ENCODE assay signal across 10 mouse cellular contexts in genomic region chr10:42071404-42072024, GRCm38 (mm10). TPM values are rescaled to one million over a fixed set of nuclear protein-coding genes. Genes with fewer than 3 reads are reported as not detected.
A peak's percentile ranks its signal among the peaks of the same experiment; 100 is the strongest.
DNase-seq lines count a peak whose midpoint lies in the region; ATAC-seq and TF ChIP-seq lines count a peak whose summit lies in the region.
"Had no signal": no experiment of that assay in that cellular context is flagged by ENCODE, and none has a peak within 500 bp of the region (broad histone marks: within the 10 kb centered on the region; RNA-seq: fewer than 3 reads in every experiment).

No protein-coding gene starts in this region.

- H3K36me3 ChIP-seq in neural tube, embryonic 12.5 days = no peaks in the 10 kb centered on the region
- no peaks in the 10 kb centered on the region for H3K36me3 ChIP-seq in neural tube, embryonic 15.5 days
- no peaks in the 10 kb centered on the region for H3K36me3 ChIP-seq in forebrain, embryonic 11.5 days (ENCODE audit: control insufficient read depth, insufficient read depth, low read length)
- no peaks in the 10 kb centered on the region for H3K36me3 ChIP-seq in limb, embryonic 10.5 days
- H3K36me3 ChIP-seq in neural tube, embryonic 14.5 days (ENCODE audit: control insufficient read depth, insufficient read depth, low read length) = no peaks in the 10 kb centered on the region
- H3K36me3 ChIP-seq in stomach, postnatal 0 days (ENCODE audit: control insufficient read depth, insufficient read depth, low read length) = no peaks in the 10 kb centered on the region

- no peak for TF ChIP-seq CTCF in stomach, postnatal 0 days (IDR thresholded peaks at IDR 0.05; ENCODE audit: low read depth)

- 45% methylated on average over 7 of the region's 8 CpGs for WGBS in neural tube, embryonic 12.5 days
- WGBS in neural tube, embryonic 15.5 days = 32% methylated on average over 8 of the region's 8 CpGs
- WGBS in forebrain, embryonic 11.5 days = 18% methylated on average over 8 of the region's 8 CpGs
- WGBS in limb, embryonic 10.5 days = 38% methylated on average over 8 of the region's 8 CpGs
- 36% methylated on average over 8 of the region's 8 CpGs for WGBS in neural tube, embryonic 14.5 days
- WGBS in stomach, postnatal 0 days = 41% methylated on average over 8 of the region's 8 CpGs

- no peak overlapping the region for H3K27ac ChIP-seq in neural tube, embryonic 12.5 days
- no peak overlapping the region for H3K27ac ChIP-seq in neural tube, embryonic 15.5 days (replicated peaks)
- H3K27ac ChIP-seq in forebrain, embryonic 11.5 days (ENCODE audit: low read depth, low read length) = no peak overlapping the region
- peak overlapping the region; percentile 36; the same call in 1 of the 2 replicates for H3K27ac ChIP-seq in limb, embryonic 10.5 days
- H3K27ac ChIP-seq in neural tube, embryonic 14.5 days (ENCODE audit: low read depth, low read length) = no peak overlapping the region
- H3K27ac ChIP-seq in stomach, postnatal 0 days (replicated peaks) = no peak overlapping the region

- no peaks in the 10 kb centered on the region for H3K27me3 ChIP-seq in neural tube, embryonic 12.5 days (replicated peaks)
- H3K27me3 ChIP-seq in neural tube, embryonic 15.5 days (replicated peaks) = no peaks in the 10 kb centered on the region
- no peaks in the 10 kb centered on the region for H3K27me3 ChIP-seq in forebrain, embryonic 11.5 days (ENCODE audit: control insufficient read depth, insufficient read depth, low read length)
- no peaks in the 10 kb centered on the region for H3K27me3 ChIP-seq in limb, embryonic 10.5 days (ENCODE audit: low read depth, poor library complexity, severe bottlenecking)
- H3K27me3 ChIP-seq in neural tube, embryonic 14.5 days (ENCODE audit: control insufficient read depth, insufficient read depth, low read length) = no peaks in the 10 kb centered on the region
- H3K27me3 ChIP-seq in stomach, postnatal 0 days (ENCODE audit: control insufficient read depth, insufficient read depth, low read length) = no peaks in the 10 kb centered on the region

- DNase-seq in forebrain, embryonic 11.5 days (ENCODE audit: low spot score) = peak; percentile 53
- no peak for DNase-seq in limb, embryonic 10.5 days (ENCODE audit: low spot score)
- DNase-seq in layer of hippocampus, adult 8-10 months (ENCODE audit: low spot score in 2 of 2) = no peak
- DNase-seq in B cell, adult 2 months = no peak
- DNase-seq in stomach, postnatal 0 days (ENCODE audit: low spot score) = no peak
- DNase-seq: kidney, postnatal 4 days had no signal

- peaks cover 15% of the 10 kb centered on the region for H3K4me1 ChIP-seq in neural tube, embryonic 12.5 days
- H3K4me1 ChIP-seq in neural tube, embryonic 15.5 days = peaks cover 11% of the 10 kb centered on the region
- peaks cover 11% of the 10 kb centered on the region; the same call in 1 of the 2 replicates for H3K4me1 ChIP-seq in forebrain, embryonic 11.5 days (replicated peaks; ENCODE audit: control insufficient read depth, insufficient read depth, low read length)
- peaks cover 33% of the 10 kb centered on the region for H3K4me1 ChIP-seq in limb, embryonic 10.5 days
- H3K4me1 ChIP-seq in neural tube, embryonic 14.5 days (ENCODE audit: control insufficient read depth, insufficient read depth, low read length) = no peaks in the 10 kb centered on the region
- no peaks in the 10 kb centered on the region for H3K4me1 ChIP-seq in stomach, postnatal 0 days (replicated peaks; ENCODE audit: control insufficient read depth, insufficient read depth)

- no peak overlapping the region for H3K9ac ChIP-seq in neural tube, embryonic 12.5 days
- no peak overlapping the region for H3K9ac ChIP-seq in neural tube, embryonic 15.5 days (replicated peaks)
- no peak overlapping the region for H3K9ac ChIP-seq in forebrain, embryonic 11.5 days (ENCODE audit: low read length)
- no peak overlapping the region for H3K9ac ChIP-seq in neural tube, embryonic 14.5 days (replicated peaks; ENCODE audit: low read depth, low read length)
- no peak overlapping the region for H3K9ac ChIP-seq in stomach, postnatal 0 days (ENCODE audit: low read length)

- ATAC-seq in neural tube, embryonic 12.5 days (ENCODE audit: low FRiP score, low read depth) = peak; percentile 64
- ATAC-seq in neural tube, embryonic 15.5 days (ENCODE audit: low FRiP score) = no peak
- peak; percentile 60 for ATAC-seq in forebrain, embryonic 11.5 days (replicated peaks; ENCODE audit: low FRiP score)
- ATAC-seq in neural tube, embryonic 14.5 days (ENCODE audit: low read depth) = 0 out of 2 replicates have a peak, but pooled peaks have one; percentile 29
- ATAC-seq in stomach, postnatal 0 days (ENCODE audit: low FRiP score, low TSS enrichment) = no peak

- no peaks in the 10 kb centered on the region for H3K9me3 ChIP-seq in neural tube, embryonic 12.5 days
- H3K9me3 ChIP-seq in neural tube, embryonic 15.5 days (replicated peaks) = no peaks in the 10 kb centered on the region
- H3K9me3 ChIP-seq in forebrain, embryonic 11.5 days (ENCODE audit: control insufficient read depth, low read length) = no peaks in the 10 kb centered on the region
- H3K9me3 ChIP-seq in limb, embryonic 10.5 days (replicated peaks) = no peaks in the 10 kb centered on the region
- H3K9me3 ChIP-seq in neural tube, embryonic 14.5 days (ENCODE audit: control insufficient read depth, low read length) = no peaks in the 10 kb centered on the region
- no peaks in the 10 kb centered on the region for H3K9me3 ChIP-seq in stomach, postnatal 0 days (ENCODE audit: control insufficient read depth, low read length)

- no peak for TF ChIP-seq EP300 in stomach, postnatal 0 days (optimal IDR thresholded peaks at IDR 0.05)

- no peak overlapping the region for H3K4me3 ChIP-seq in neural tube, embryonic 12.5 days
- H3K4me3 ChIP-seq in neural tube, embryonic 15.5 days (replicated peaks) = no peak overlapping the region
- no peak overlapping the region for H3K4me3 ChIP-seq in forebrain, embryonic 11.5 days (ENCODE audit: low read depth, low read length)
- H3K4me3 ChIP-seq in limb, embryonic 10.5 days = no peak overlapping the region
- H3K4me3 ChIP-seq in neural tube, embryonic 14.5 days (ENCODE audit: low read depth, low read length) = no peak overlapping the region
- H3K4me3 ChIP-seq in stomach, postnatal 0 days (ENCODE audit: low read depth, low read length) = no peak overlapping the region

- H3K4me2 ChIP-seq in neural tube, embryonic 12.5 days (replicated peaks) = no peak overlapping the region
- no peak overlapping the region for H3K4me2 ChIP-seq in neural tube, embryonic 15.5 days
- H3K4me2 ChIP-seq in forebrain, embryonic 11.5 days (ENCODE audit: low read depth, low read length, severe bottlenecking) = peak overlapping the region; percentile 31; the same call in 1 of the 2 replicates
- no peak overlapping the region for H3K4me2 ChIP-seq in neural tube, embryonic 14.5 days (ENCODE audit: low read depth, low read length)
- no peak overlapping the region for H3K4me2 ChIP-seq in stomach, postnatal 0 days (replicated peaks; ENCODE audit: low read depth)

RNA-seq across cellular contexts. Expression of gene Armc2, which starts 53.3 kb away (rescaled TPM):
- polyA plus RNA-seq in neural tube, embryonic 12.5 days (2016; fragmentation: Nextera tagmentation; extraction: Ambion mirVana) = 1.9 and 3.1 TPM in 2 replicates
- 7.1 and 10.2 TPM in 2 replicates for polyA plus RNA-seq in neural tube, embryonic 15.5 days (2015; fragmentation: Nextera tagmentation; extraction: Ambion mirVana)
- 4.5 and 5.7 TPM in 2 replicates for polyA plus RNA-seq in forebrain, embryonic 11.5 days (2014; fragmentation: Nextera tagmentation; extraction: Ambion mirVana)
- polyA plus RNA-seq in limb, embryonic 10.5 days (2016; fragmentation: Nextera tagmentation; extraction: Ambion mirVana) = 1.5 and 3.4 TPM in 2 replicates
- 8.6 and 13.1 TPM in 2 replicates for polyA plus RNA-seq in neural tube, embryonic 14.5 days (2014; fragmentation: Nextera tagmentation; extraction: Ambion mirVana)
- total RNA-seq in layer of hippocampus, adult 8-10 months (2022) = 10 to 100 TPM in 2 of 4 experiments, 1 to 10 TPM in 2; 8.9 to 12.7 (median 9.7) TPM
- polyA plus RNA-seq in stomach, postnatal 0 days (2015; fragmentation: Nextera tagmentation; extraction: Ambion mirVana) = 1.5 and 1.8 TPM in 2 replicates
- polyA plus RNA-seq: liver, adult 2 months had no signal

Comparison
In these comparisons a context has a peak if more than half of its experiments do, and no peak if none do; other contexts are left out.
1. ATAC-seq: peak in neural tube, embryonic 12.5 days (single experiment), forebrain, embryonic 11.5 days (single experiment) and neural tube, embryonic 14.5 days (single experiment); none in neural tube, embryonic 15.5 days (single experiment) and stomach, postnatal 0 days (single experiment).